Mouse (Mus musculus) midbrain, postnatal 0 days (tissue): ENCODE measurements around the gene Zdhhc13. TPM values are rescaled to one million over a fixed set of nuclear protein-coding genes. Genes with fewer than 3 reads are reported as not detected.
A peak's percentile ranks its signal among the peaks of the same experiment; 100 is the strongest.

ENCODE experiments used
- ATAC-seq: fragments of 200-750 bp; cut with Nextera tagmentation; 2 replicates; pipeline ENCODE4 v1.8.0; 2017; ENCODE audit warnings: moderate number of reproducible peaks, mild to moderate bottlenecking, moderate TSS enrichment, moderate library complexity; ENCODE audit not compliant: low FRiP score
- DNase-seq: peaks from one replicate; pipeline ENCODE4 v3.0.0-alpha.2; 2015; ENCODE audit warnings: low spot score
- H3K27ac ChIP-seq: fragments of 300-500 bp; sonication (generic); 2 replicates; pipeline ENCODE4 v1.5.1; 2014; ENCODE audit warnings: low read depth, mild to moderate bottlenecking, low read length, mixed read lengths
- H3K27me3 ChIP-seq: fragments of 300-500 bp; sonication (generic); 2 replicates; pipeline ENCODE4 v1.6.1; 2014; ENCODE audit warnings: low read length, control low read depth, mixed read lengths; ENCODE audit not compliant: insufficient read depth
- H3K36me3 ChIP-seq: fragments of 300-500 bp; sonication (generic); 2 replicates; pipeline ENCODE4 v1.6.1; 2014; ENCODE audit warnings: low read length, control low read depth, mixed read lengths; ENCODE audit not compliant: insufficient read depth
- H3K4me1 ChIP-seq: fragments of 300-500 bp; sonication (generic); 2 replicates; pipeline ENCODE4 v1.6.1; 2014; ENCODE audit warnings: mild to moderate bottlenecking, control low read depth, antibody characterized with exemption, low read length, mixed read lengths; ENCODE audit not compliant: insufficient read depth
- H3K4me2 ChIP-seq: fragments of 300-500 bp; sonication (generic); 2 replicates; pipeline ENCODE4 v1.6.1; 2014; ENCODE audit warnings: low read depth, mild to moderate bottlenecking, low read length, mixed read lengths; ENCODE audit not compliant: poor library complexity, severe bottlenecking
- H3K4me3 ChIP-seq: fragments of 300-500 bp; sonication (generic); 2 replicates; pipeline ENCODE4 v1.5.1; 2014; ENCODE audit warnings: low read depth, mild to moderate bottlenecking, low read length, moderate library complexity
- H3K9ac ChIP-seq: fragments of 300-500 bp; sonication (generic); replicated peaks from 2 replicates; pipeline ENCODE4 v1.6.1; 2014; ENCODE audit warnings: mild to moderate bottlenecking, low read length, moderate library complexity, mixed read lengths; ENCODE audit not compliant: poor library complexity, severe bottlenecking
- H3K9me3 ChIP-seq: fragments of 300-500 bp; sonication (generic); 2 replicates; pipeline ENCODE4 v1.6.1; 2016; ENCODE audit warnings: low read length, control low read depth
- CTCF ChIP-seq: IDR thresholded peaks from 2 replicates; pipeline ENCODE4 v1.5.1; 2016; ENCODE audit warnings: antibody characterized with exemption, mild to moderate bottlenecking
- WGBS: fragments of 180-500 bp; shearing (Covaris S2); extraction: QIAGEN DNeasy Blood & Tissue Kit; methylation state at CpG from one replicate; pipeline ENCODE4 v1.1.7; 2014; 5-methylcytosine and 5-hydroxymethylcytosine counted together
- polyA plus RNA-seq: library from polyadenylated mRNA; unstranded; fragments of >200 nt; fragmentation: Nextera tagmentation; extraction: Ambion mirVana; gene quantifications from 2 replicates; pipeline ENCODE4 v1.2.1, GENCODE M21; 2015
- total RNA-seq: library from RNA; depleted of rRNA; stranded (reverse); fragments of >200 nt; gene quantifications from 2 replicates; pipeline ENCODE4 v1.2.3, GENCODE M21; 2014

Zdhhc13 gene
- total and polyA plus RNA-seq, 2 experiments from 2014 or later = 21.2 to 43.0 TPM

DNA sequence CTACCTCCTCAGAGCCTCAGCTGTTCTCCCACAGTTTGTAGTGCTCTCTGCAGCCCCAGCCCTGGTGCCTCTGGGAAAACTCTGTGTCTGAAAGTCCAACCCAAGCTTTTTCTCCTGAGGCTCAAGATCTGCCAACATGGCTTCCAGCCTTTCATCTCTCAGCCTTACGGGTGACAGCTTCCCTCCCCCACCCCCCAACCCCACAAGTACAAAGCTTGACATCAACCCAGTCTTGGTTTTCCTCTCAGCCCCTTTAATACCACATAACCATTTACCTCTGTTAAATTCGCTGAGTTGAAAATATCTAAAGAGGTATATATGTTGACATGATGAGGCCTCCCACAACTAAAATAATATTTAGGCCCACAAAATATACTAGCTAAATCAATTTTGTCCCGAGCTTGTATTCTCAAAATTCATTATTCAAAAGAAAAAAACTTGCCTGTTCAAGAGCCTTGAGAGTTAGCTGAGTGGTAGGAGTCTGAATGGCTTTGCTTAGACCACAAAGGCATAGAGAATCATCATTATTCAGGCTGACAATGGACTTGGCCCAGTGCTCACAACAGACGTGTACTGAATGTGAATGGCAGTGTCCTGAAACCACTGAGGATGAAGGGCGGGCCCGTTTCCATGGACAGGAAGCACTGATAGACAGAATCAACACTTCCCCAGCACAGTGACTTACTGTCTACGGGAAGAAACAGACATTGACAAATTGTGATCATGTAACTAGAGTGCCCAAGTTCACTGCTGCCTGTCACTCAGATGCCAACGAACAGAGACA lies 10.9 kb upstream of the Zdhhc13 start:
- Histone ChIP-seq H3K9me3 (no peaks in the 10 kb centered on the region), H3K4me2 (no peak overlapping the region), H3K36me3 (no peaks in the 10 kb centered on the region), H3K27ac (no peak overlapping the region), H3K4me1 (no peaks in the 10 kb centered on the region), H3K9ac (no peak overlapping the region), H3K4me3 (no peak overlapping the region), H3K27me3 (no peaks in the 10 kb centered on the region)
- ATAC-seq = peak; percentile 78
- TF ChIP-seq CTCF = no peak
- WGBS = 31% methylated on average over 8 of the region's 8 CpGs
- DNase-seq = peak; percentile 86

DNA sequence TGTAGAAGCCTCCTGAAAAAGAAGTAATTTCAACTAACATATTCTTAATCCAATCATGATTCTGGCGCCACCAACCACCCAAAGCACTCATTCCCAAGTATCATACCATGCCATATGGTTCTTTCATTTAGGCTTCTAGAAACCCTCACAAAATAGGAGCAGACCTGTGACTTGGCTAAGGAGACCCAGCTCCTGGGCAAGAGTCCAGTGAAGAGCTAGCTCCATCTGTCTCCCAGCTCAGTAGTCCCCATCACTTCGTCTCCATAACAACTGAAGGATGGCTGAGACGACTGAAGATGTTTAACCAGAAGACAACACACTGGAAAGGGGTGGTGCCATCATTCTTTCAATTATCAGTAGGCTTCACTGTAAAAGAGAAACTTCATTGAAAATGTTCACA lies 9.7 kb upstream of the Zdhhc13 start:
- H3K4me1 ChIP-seq = no peaks in the 10 kb centered on the region
- no peak for TF ChIP-seq CTCF
- no peaks in the 10 kb centered on the region for H3K36me3 ChIP-seq
- H3K27ac ChIP-seq = no peak overlapping the region
- ATAC-seq = no peak
- H3K4me3 ChIP-seq = no peak overlapping the region
- peak; percentile 76 for DNase-seq
- H3K9ac ChIP-seq = no peak overlapping the region
- H3K9me3 ChIP-seq = no peaks in the 10 kb centered on the region
- WGBS = 66% methylated on average over 3 of the region's 3 CpGs
- H3K4me2 ChIP-seq = no peak overlapping the region
- H3K27me3 ChIP-seq = no peaks in the 10 kb centered on the region

DNA sequence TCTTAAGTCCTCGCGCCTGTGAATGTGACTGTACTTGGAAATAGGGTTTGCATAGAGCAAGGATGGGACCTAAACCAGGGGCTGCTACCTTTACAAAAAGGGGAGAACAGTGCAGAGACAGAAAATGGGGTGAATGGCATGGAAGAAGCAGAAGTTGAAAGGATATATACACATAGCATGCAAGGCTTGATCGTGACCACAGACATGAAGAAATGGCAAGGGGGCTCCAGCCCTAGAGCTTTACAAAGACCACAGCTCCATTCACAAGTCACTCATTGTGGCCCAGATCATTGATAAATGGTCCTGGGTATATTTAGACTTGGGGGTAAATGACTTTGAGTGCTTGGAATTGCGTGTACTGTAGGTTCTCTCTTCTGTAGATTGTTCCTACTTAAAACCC lies 6.4 kb upstream of the Zdhhc13 start:
- no peaks in the 10 kb centered on the region for H3K27me3 ChIP-seq
- no peak for TF ChIP-seq CTCF
- no peak for DNase-seq
- H3K4me3 ChIP-seq = no peak overlapping the region
- ATAC-seq = no peak
- H3K36me3 ChIP-seq = no peaks in the 10 kb centered on the region
- no peak overlapping the region for H3K4me2 ChIP-seq
- no peaks in the 10 kb centered on the region for H3K9me3 ChIP-seq
- no peak overlapping the region for H3K27ac ChIP-seq
- H3K9ac ChIP-seq = no peak overlapping the region
- no peaks in the 10 kb centered on the region for H3K4me1 ChIP-seq
- 95% methylated on average over 4 of the region's 4 CpGs for WGBS

DNA sequence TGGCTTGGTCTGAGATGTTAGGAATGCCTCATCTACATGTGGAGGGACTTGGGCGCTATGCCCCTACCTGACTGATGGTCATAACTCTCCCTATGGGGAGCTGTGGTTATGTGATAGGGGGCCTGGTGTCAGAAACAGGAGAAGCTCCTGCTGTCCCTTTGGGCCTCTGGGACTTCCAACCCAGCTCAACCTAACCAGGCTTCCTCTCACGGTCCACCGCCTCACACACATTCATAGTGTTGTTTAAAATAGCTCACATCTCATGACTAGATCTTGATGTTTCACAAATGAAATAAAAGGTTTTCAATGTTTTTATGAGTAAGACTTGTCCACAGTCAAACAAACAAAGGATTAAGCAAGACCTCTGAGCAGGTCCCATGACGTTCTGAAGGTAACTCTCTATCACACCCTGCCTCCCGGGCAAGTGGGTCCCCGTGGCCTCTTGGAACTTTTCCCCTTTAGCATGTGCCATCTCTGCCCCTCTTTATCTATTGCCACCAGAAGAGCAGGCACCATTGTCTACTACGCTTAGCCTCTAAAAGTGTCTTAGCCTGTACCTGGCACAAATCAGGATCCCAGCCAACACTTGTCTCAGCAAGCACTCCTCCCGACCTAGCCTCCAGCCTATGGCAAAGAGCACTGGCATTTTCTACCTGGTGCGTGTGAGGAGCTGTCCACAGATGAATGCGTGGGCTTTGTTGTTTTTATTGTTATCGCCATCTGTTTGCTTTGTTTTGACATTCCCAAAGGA lies 3.9 kb upstream of the Zdhhc13 start:
- ATAC-seq = no peak
- 85% methylated on average over 11 of the region's 11 CpGs for WGBS
- Histone ChIP-seq H3K9ac (no peak overlapping the region), H3K4me2 (no peak overlapping the region), H3K4me3 (no peak overlapping the region), H3K36me3 (no peaks in the 10 kb centered on the region), H3K4me1 (0 out of 2 replicates have a peak, but pooled peaks cover 1% of the 10 kb centered on the region), H3K27me3 (no peaks in the 10 kb centered on the region), H3K9me3 (no peaks in the 10 kb centered on the region), H3K27ac (no peak overlapping the region)
- DNase-seq = no peak
- TF ChIP-seq CTCF = no peak

DNA sequence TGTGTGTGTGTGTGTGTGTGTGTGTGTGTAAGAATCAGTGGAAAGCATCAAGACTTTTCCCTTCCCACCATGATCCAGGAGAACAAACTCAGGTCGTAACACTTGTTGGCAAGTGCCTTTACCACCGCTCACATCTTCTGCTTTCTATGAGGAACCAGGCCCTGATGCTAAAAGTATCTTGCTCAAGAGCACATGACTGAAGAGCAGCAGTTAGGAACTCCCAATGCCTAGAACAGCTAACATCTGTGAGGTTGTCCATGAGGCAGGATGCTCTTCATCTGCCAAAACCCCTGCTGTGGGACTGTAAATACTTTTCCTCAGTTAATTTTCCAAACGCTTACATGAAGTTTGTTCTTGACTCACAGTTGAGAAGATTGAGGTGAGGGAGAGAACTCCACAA lies 455 bp upstream of the Zdhhc13 start:
- peak; percentile 3 for DNase-seq

DNA sequence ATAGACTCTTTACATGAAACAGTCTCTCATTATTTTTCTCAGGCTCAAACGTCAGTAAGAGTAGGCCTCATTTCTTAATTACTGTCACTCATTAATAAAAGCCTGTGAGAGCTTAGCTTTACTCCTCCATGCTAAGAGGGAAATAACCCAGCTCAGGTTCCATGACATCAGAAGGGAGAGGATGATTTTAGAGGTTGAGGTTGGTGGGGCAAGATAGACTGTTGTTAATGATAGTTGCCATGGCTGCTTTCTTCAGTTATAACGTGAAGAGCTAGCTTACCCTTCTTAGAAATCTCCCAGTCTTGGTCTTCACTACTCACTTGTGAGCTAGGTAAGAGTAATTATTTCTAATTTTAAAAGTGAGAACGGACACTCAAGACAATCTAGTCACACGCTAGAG lies 1.3 kb downstream of the Zdhhc13 start:
- Histone ChIP-seq H3K4me1 (peaks cover 8% of the 10 kb centered on the region; the same call in 1 of the 2 replicates), H3K4me2 (peak overlapping the region; percentile 64), H3K4me3 (0 out of 2 replicates have a peak overlapping the region, but pooled peaks have one; percentile 3), H3K27ac (no peak overlapping the region), H3K36me3 (no peaks in the 10 kb centered on the region), H3K27me3 (no peaks in the 10 kb centered on the region), H3K9ac (no peak overlapping the region), H3K9me3 (no peaks in the 10 kb centered on the region)
- WGBS = 59% methylated on average over 4 of the region's 4 CpGs
- DNase-seq = no peak
- no peak for TF ChIP-seq CTCF
- no peak for ATAC-seq

More for the DNA sequence above, 455 bp upstream of the Zdhhc13 start:
- Histone ChIP-seq H3K9ac (no peak overlapping the region), H3K27me3 (no peaks in the 10 kb centered on the region), H3K4me3 (peak overlapping the region; percentile 67), H3K4me2 (peak overlapping the region; percentile 64), H3K36me3 (no peaks in the 10 kb centered on the region), H3K9me3 (no peaks in the 10 kb centered on the region), H3K27ac (no peak overlapping the region), H3K4me1 (peaks cover 8% of the 10 kb centered on the region; the same call in 1 of the 2 replicates)
- no peak for TF ChIP-seq CTCF
- ATAC-seq = no peak; the same call in 1 of the 2 replicates
- WGBS = 70% methylated on average over 3 of the region's 3 CpGs
